11 mouse cellular contexts compared by ENCODE assay signal in genomic region chr6:53954106-53954505, GRCm38 (mm10). TPM values are rescaled to one million over a fixed set of nuclear protein-coding genes. Genes with fewer than 3 reads are reported as not detected.
DNase-seq lines count a peak whose midpoint lies in the region; ATAC-seq and TF ChIP-seq lines count a peak whose summit lies in the region.
"Had no signal": no experiment of that assay in that cellular context is flagged by ENCODE, and none has a peak within 500 bp of the region (broad histone marks: within the 10 kb centered on the region; RNA-seq: fewer than 3 reads in every experiment).

No protein-coding gene starts in this region.

- TF ChIP-seq POLR2A in heart, adult 2 months (IDR thresholded peaks at IDR 0.05; ENCODE audit: insufficient read depth, low read depth, low read length): no peak

- no peaks in the 10 kb centered on the region for H3K9me3 ChIP-seq in heart, embryonic 11.5 days (replicated peaks; ENCODE audit: control insufficient read depth, low read length)
- no peaks in the 10 kb centered on the region for H3K9me3 ChIP-seq in heart, embryonic 16.5 days (replicated peaks; ENCODE audit: control insufficient read depth, low read length)
- H3K9me3 ChIP-seq in lung, embryonic 14.5 days (ENCODE audit: low read depth, low read length): no peaks in the 10 kb centered on the region
- no peaks in the 10 kb centered on the region for H3K9me3 ChIP-seq in hindbrain, embryonic 16.5 days (ENCODE audit: control insufficient read depth, low read length)

- no peaks in the 10 kb centered on the region for H3K36me3 ChIP-seq in heart, adult 2 months (ENCODE audit: control insufficient read depth, insufficient read depth, low read length)
- no peaks in the 10 kb centered on the region for H3K36me3 ChIP-seq in heart, embryonic 11.5 days (ENCODE audit: control insufficient read depth, insufficient read depth, low read length)
- H3K36me3 ChIP-seq in heart, embryonic 16.5 days (ENCODE audit: control insufficient read depth, insufficient read depth): no peaks in the 10 kb centered on the region
- H3K36me3 ChIP-seq in lung, embryonic 14.5 days (ENCODE audit: insufficient read depth): no peaks in the 10 kb centered on the region
- no peaks in the 10 kb centered on the region for H3K36me3 ChIP-seq in hindbrain, embryonic 16.5 days (ENCODE audit: control insufficient read depth, insufficient read depth, low read length)
- H3K36me3 ChIP-seq: G1E had no signal

- TF ChIP-seq CTCF in heart, adult 2 months (IDR thresholded peaks at IDR 0.05): peak; percentile 92
- peak; percentile 82 for TF ChIP-seq CTCF in lung, embryonic 14.5 days (IDR thresholded peaks at IDR 0.05; ENCODE audit: low read depth)

- 28% methylated on average over 5 of the region's 5 CpGs for WGBS in heart, adult 2 months
- WGBS in heart, embryonic 11.5 days (ENCODE audit: insufficient replicate concordance): 41% methylated on average over 5 of the region's 5 CpGs
- 39% methylated on average over 5 of the region's 5 CpGs for WGBS in heart, embryonic 16.5 days
- 21% methylated on average over 5 of the region's 5 CpGs for WGBS in lung, embryonic 14.5 days
- WGBS in hindbrain, embryonic 16.5 days: 48% methylated on average over 5 of the region's 5 CpGs

- ATAC-seq in heart, embryonic 11.5 days (replicated peaks; ENCODE audit: insufficient number of reproducible peaks, low FRiP score, low TSS enrichment): no peak
- 0 out of 2 replicates have a peak, but pooled peaks have one; percentile 52 for ATAC-seq in heart, embryonic 16.5 days (replicated peaks; ENCODE audit: extremely low read depth, insufficient read depth, low FRiP score)
- peak; percentile 51 for ATAC-seq in lung, embryonic 14.5 days (ENCODE audit: insufficient read depth)
- no peak for ATAC-seq in hindbrain, embryonic 16.5 days

- no peak overlapping the region for H3K4me2 ChIP-seq in heart, embryonic 11.5 days
- H3K4me2 ChIP-seq in heart, embryonic 16.5 days (ENCODE audit: low read depth, low read length): no peak overlapping the region
- no peak overlapping the region for H3K4me2 ChIP-seq in lung, embryonic 14.5 days
- no peak overlapping the region for H3K4me2 ChIP-seq in hindbrain, embryonic 16.5 days (ENCODE audit: low read length)

- DNase-seq in heart, adult 2 months: peak; percentile 48 to 56
- DNase-seq in adrenal gland, postnatal 36 days: peak; percentile 46 to 76
- peak; percentile 75 to 83 for DNase-seq in kidney, postnatal 4 days
- peak; percentile 92 for DNase-seq in lung, embryonic 14.5 days
- DNase-seq in urinary bladder, postnatal 36 days (ENCODE audit: low spot score in 2 of 2): peak; percentile 65 to 75

- no peaks in the 10 kb centered on the region for H3K79me2 ChIP-seq in heart, adult 2 months (replicated peaks; ENCODE audit: control insufficient read depth, insufficient read depth, low read length)

- H3K27me3 ChIP-seq in heart, adult 2 months (ENCODE audit: control insufficient read depth, insufficient read depth, low read length): no peaks in the 10 kb centered on the region
- H3K27me3 ChIP-seq in heart, embryonic 11.5 days (ENCODE audit: control insufficient read depth, insufficient read depth, low read length): no peaks in the 10 kb centered on the region
- H3K27me3 ChIP-seq in heart, embryonic 16.5 days (ENCODE audit: control insufficient read depth, insufficient read depth, low read length): no peaks in the 10 kb centered on the region
- H3K27me3 ChIP-seq in lung, embryonic 14.5 days (ENCODE audit: insufficient read depth, low read length): no peaks in the 10 kb centered on the region
- H3K27me3 ChIP-seq in hindbrain, embryonic 16.5 days (replicated peaks; ENCODE audit: control insufficient read depth, insufficient read depth, low read length): no peaks in the 10 kb centered on the region

- H3K9ac ChIP-seq in heart, adult 2 months (ENCODE audit: low read depth, low read length): no peak overlapping the region
- H3K9ac ChIP-seq in heart, embryonic 11.5 days (ENCODE audit: low read depth, low read length): no peak overlapping the region
- H3K9ac ChIP-seq in heart, embryonic 16.5 days (ENCODE audit: low read length): no peak overlapping the region
- no peak overlapping the region for H3K9ac ChIP-seq in lung, embryonic 14.5 days
- no peak overlapping the region for H3K9ac ChIP-seq in hindbrain, embryonic 16.5 days (ENCODE audit: low read depth, low read length)

- TF ChIP-seq EP300 in heart, adult 2 months (IDR thresholded peaks at IDR 0.05; ENCODE audit: insufficient read depth, low read depth, low read length): peak; percentile 47; the same call in 1 of the 2 replicates

- no peaks in the 10 kb centered on the region for H3K4me1 ChIP-seq in heart, adult 2 months (ENCODE audit: control insufficient read depth, insufficient read depth, low read length)
- H3K4me1 ChIP-seq in heart, embryonic 11.5 days (ENCODE audit: control insufficient read depth, insufficient read depth, low read length): peaks cover 10% of the 10 kb centered on the region; the same call in 1 of the 2 replicates
- peaks cover 8% of the 10 kb centered on the region for H3K4me1 ChIP-seq in heart, embryonic 16.5 days (ENCODE audit: control insufficient read depth, insufficient read depth, low read length)
- H3K4me1 ChIP-seq in lung, embryonic 14.5 days (ENCODE audit: insufficient read depth): peaks cover 36% of the 10 kb centered on the region
- H3K4me1 ChIP-seq in hindbrain, embryonic 16.5 days (ENCODE audit: control insufficient read depth, insufficient read depth, low read depth, low read length): no peaks in the 10 kb centered on the region; the same call in none of the 2 replicates

- H3K4me3 ChIP-seq in heart, adult 2 months: no peak overlapping the region
- no peak overlapping the region for H3K4me3 ChIP-seq in heart, embryonic 11.5 days (ENCODE audit: low read depth, low read length)
- no peak overlapping the region for H3K4me3 ChIP-seq in heart, embryonic 16.5 days (ENCODE audit: low read length)
- no peak overlapping the region for H3K4me3 ChIP-seq in lung, embryonic 14.5 days (ENCODE audit: low read depth, low read length)
- no peak overlapping the region for H3K4me3 ChIP-seq in hindbrain, embryonic 16.5 days (ENCODE audit: low read length)
- H3K4me3 ChIP-seq: erythroblast, embryonic 14.5 days had no signal

- H3K27ac ChIP-seq in heart, adult 2 months: no peak overlapping the region
- no peak overlapping the region for H3K27ac ChIP-seq in heart, embryonic 11.5 days (ENCODE audit: low read depth, low read length)
- no peak overlapping the region for H3K27ac ChIP-seq in heart, embryonic 16.5 days (ENCODE audit: low read length)
- H3K27ac ChIP-seq in lung, embryonic 14.5 days (ENCODE audit: low read depth): 0 out of 2 replicates have a peak overlapping the region, but pooled peaks have one; percentile 54
- no peak overlapping the region for H3K27ac ChIP-seq in hindbrain, embryonic 16.5 days (ENCODE audit: low read depth, low read length)
- H3K27ac ChIP-seq: macrophage had no signal

- intact Hi-C loops in heart, adult 2 months (cut with DNase I): no loop called here

RNA-seq across cellular contexts. Expression of gene Cpvl, which starts 24.4 kb away (rescaled TPM):
- not detected for total RNA-seq in heart, adult 2 months (2021)
- not detected in 2 replicates for polyA plus RNA-seq in heart, adult 2 months (2012; rRNA removed)
- not detected in 2 replicates for polyA plus RNA-seq in heart, embryonic 11.5 days (2014; fragmentation: Nextera tagmentation; extraction: Ambion mirVana)
- total RNA-seq in adrenal gland, postnatal 36 days (2021): not detected
- polyA plus RNA-seq in heart, embryonic 16.5 days (2015; fragmentation: Nextera tagmentation; extraction: Ambion mirVana): not detected in 2 replicates
- 0.16 and 0.32 TPM in 2 replicates for polyA plus RNA-seq in lung, embryonic 14.5 days (2014; fragmentation: Nextera tagmentation; extraction: Ambion mirVana)
- 0.24 TPM in 1 of 2 replicates, not detected in the other for polyA plus RNA-seq in hindbrain, embryonic 16.5 days (2015; fragmentation: Nextera tagmentation; extraction: Ambion mirVana)
- total RNA-seq: G1E had no signal
- polyA plus RNA-seq: erythroblast, embryonic 14.5 days; G1E; macrophage had no signal

Comparison
In these comparisons a context has a peak if more than half of its experiments do, and no peak if none do; other contexts are left out.
1. ATAC-seq: peak in heart, embryonic 16.5 days (single experiment) and lung, embryonic 14.5 days (single experiment); none in heart, embryonic 11.5 days (single experiment) and hindbrain, embryonic 16.5 days (single experiment).
2. Peak in every context shown above with its lines, with median percentiles within 50 percentile points of each other: DNase-seq.